Comparison of ENCODE assay signal across 17 mouse cellular contexts in genomic region chr19:53499451-53499940, GRCm38 (mm10). TPM values are rescaled to one million over a fixed set of nuclear protein-coding genes. Genes with fewer than 3 reads are reported as not detected.
A peak's percentile ranks its signal among the peaks of the same experiment; 100 is the strongest.
DNase-seq lines count a peak whose midpoint lies in the region; ATAC-seq and TF ChIP-seq lines count a peak whose summit lies in the region.
"Had no signal": no experiment of that assay in that cellular context is flagged by ENCODE, and none has a peak within 500 bp of the region (broad histone marks: within the 10 kb centered on the region; RNA-seq: fewer than 3 reads in every experiment).

No protein-coding gene starts in this region.

- peaks cover 3% of the 10 kb centered on the region; the same call in 1 of the 2 replicates for H3K4me1 ChIP-seq in hindbrain, postnatal 0 days (ENCODE audit: insufficient read depth, low read length)
- H3K4me1 ChIP-seq in hindbrain, embryonic 11.5 days (replicated peaks; ENCODE audit: control insufficient read depth, insufficient read depth, low read length): no peaks in the 10 kb centered on the region; the same call in 1 of the 2 replicates
- H3K4me1 ChIP-seq in intestine, embryonic 16.5 days (ENCODE audit: control insufficient read depth, insufficient read depth, low read length): peaks cover 6% of the 10 kb centered on the region; the same call in 1 of the 2 replicates

- TF ChIP-seq CTCF in hindbrain, postnatal 0 days (IDR thresholded peaks at IDR 0.05; ENCODE audit: low read depth): no peak

- ATAC-seq in hindbrain, postnatal 0 days: no peak
- ATAC-seq in hindbrain, embryonic 11.5 days (ENCODE audit: low FRiP score): no peak
- ATAC-seq in intestine, embryonic 16.5 days: peak; percentile 77
- ATAC-seq: liver, postnatal 0 days had no signal

- no peak overlapping the region for H3K4me3 ChIP-seq in hindbrain, postnatal 0 days (ENCODE audit: low read length)
- H3K4me3 ChIP-seq in hindbrain, embryonic 11.5 days (ENCODE audit: low read depth, low read length): no peak overlapping the region
- H3K4me3 ChIP-seq in intestine, embryonic 16.5 days (ENCODE audit: low read length): no peak overlapping the region
- H3K4me3 ChIP-seq: forebrain, embryonic 12.5 days; heart, embryonic 10.5 days; hindbrain, embryonic 13.5 days; midbrain, embryonic 10.5 days; neural tube, embryonic 12.5 days had no signal

- peak overlapping the region; percentile 60; the same call in 1 of the 2 replicates for H3K27ac ChIP-seq in hindbrain, postnatal 0 days
- H3K27ac ChIP-seq in hindbrain, embryonic 11.5 days (ENCODE audit: low read depth, low read length): no peak overlapping the region
- peak overlapping the region; percentile 95 for H3K27ac ChIP-seq in intestine, embryonic 16.5 days (ENCODE audit: low read length)
- H3K27ac ChIP-seq: forebrain, embryonic 12.5 days; hindbrain, embryonic 13.5 days; neural tube, embryonic 12.5 days had no signal

- no peak overlapping the region for H3K4me2 ChIP-seq in hindbrain, postnatal 0 days (ENCODE audit: low read depth, low read length)
- H3K4me2 ChIP-seq in hindbrain, embryonic 11.5 days (replicated peaks; ENCODE audit: low read depth, low read length): no peak overlapping the region
- peak overlapping the region; percentile 40 for H3K4me2 ChIP-seq in intestine, embryonic 16.5 days (ENCODE audit: low read depth, low read length)
- H3K4me2 ChIP-seq: forebrain, embryonic 12.5 days; hindbrain, embryonic 13.5 days; neural tube, embryonic 12.5 days had no signal

- H3K9me3 ChIP-seq in hindbrain, postnatal 0 days (ENCODE audit: low read length): no peaks in the 10 kb centered on the region
- no peaks in the 10 kb centered on the region for H3K9me3 ChIP-seq in hindbrain, embryonic 11.5 days (ENCODE audit: control insufficient read depth, low read length)
- no peaks in the 10 kb centered on the region for H3K9me3 ChIP-seq in intestine, embryonic 16.5 days (ENCODE audit: control insufficient read depth, low read length)
- H3K9me3 ChIP-seq: forebrain, embryonic 12.5 days; heart, embryonic 10.5 days; hindbrain, embryonic 13.5 days; midbrain, embryonic 10.5 days; neural tube, embryonic 12.5 days had no signal

- H3K27me3 ChIP-seq in hindbrain, postnatal 0 days (ENCODE audit: insufficient read depth, low read length): no peaks in the 10 kb centered on the region
- no peaks in the 10 kb centered on the region for H3K27me3 ChIP-seq in hindbrain, embryonic 11.5 days (ENCODE audit: control insufficient read depth, insufficient read depth, low read length)
- H3K27me3 ChIP-seq in intestine, embryonic 16.5 days (replicated peaks; ENCODE audit: control insufficient read depth, insufficient read depth, low read length): no peaks in the 10 kb centered on the region
- H3K27me3 ChIP-seq: CH12.LX; forebrain, embryonic 12.5 days; hindbrain, embryonic 13.5 days; neural tube, embryonic 12.5 days had no signal

- H3K36me3 ChIP-seq in hindbrain, postnatal 0 days (ENCODE audit: insufficient read depth, low read length): no peaks in the 10 kb centered on the region
- no peaks in the 10 kb centered on the region for H3K36me3 ChIP-seq in hindbrain, embryonic 11.5 days (ENCODE audit: control insufficient read depth, insufficient read depth, low read length)
- no peaks in the 10 kb centered on the region for H3K36me3 ChIP-seq in intestine, embryonic 16.5 days (ENCODE audit: control insufficient read depth, insufficient read depth, low read length)
- H3K36me3 ChIP-seq: forebrain, embryonic 12.5 days; heart, embryonic 10.5 days; hindbrain, embryonic 13.5 days; midbrain, embryonic 10.5 days; neural tube, embryonic 12.5 days had no signal

- no peak overlapping the region for H3K9ac ChIP-seq in hindbrain, postnatal 0 days (replicated peaks; ENCODE audit: low read length)
- H3K9ac ChIP-seq in hindbrain, embryonic 11.5 days (ENCODE audit: low read depth, low read length): no peak overlapping the region
- 0 out of 2 replicates have a peak overlapping the region, but pooled peaks have one; percentile 2 for H3K9ac ChIP-seq in intestine, embryonic 16.5 days (ENCODE audit: low read depth, low read length)
- H3K9ac ChIP-seq: forebrain, embryonic 12.5 days; hindbrain, embryonic 13.5 days; liver, postnatal 0 days; neural tube, embryonic 12.5 days had no signal

- no peak for DNase-seq in hindbrain, postnatal 0 days (ENCODE audit: low spot score)
- no peak for DNase-seq in hindbrain, embryonic 11.5 days (ENCODE audit: low spot score)
- DNase-seq in retina, postnatal 1 day: peak; percentile 46
- no peak for DNase-seq in retina, embryonic 14.5 days (ENCODE audit: low spot score)
- no peak for DNase-seq in embryo, embryonic 10 days (ENCODE audit: low spot score)
- DNase-seq in heart, adult 18-20 months: no peak
- no peak for DNase-seq in layer of hippocampus, postnatal 10 days (ENCODE audit: low spot score in 2 of 2)
- DNase-seq: gastrocnemius, postnatal 14 days; liver; liver, postnatal 0 days had no signal

- 86% methylated on average over 4 of the region's 4 CpGs for WGBS in hindbrain, postnatal 0 days
- WGBS in hindbrain, embryonic 11.5 days: 86% methylated on average over 4 of the region's 4 CpGs
- WGBS in intestine, embryonic 16.5 days: 71% methylated on average over 4 of the region's 4 CpGs

RNA-seq across cellular contexts. Expression of gene Dusp5, which starts 29.4 kb away (rescaled TPM):
- 20.3 and 26.0 TPM in 2 replicates for total RNA-seq in hindbrain, postnatal 0 days (2014; rRNA removed)
- 9.8 and 12.7 TPM in 2 replicates for polyA plus RNA-seq in hindbrain, postnatal 0 days (2015; fragmentation: Nextera tagmentation; extraction: Ambion mirVana)
- 2.3 and 2.7 TPM in 2 replicates for polyA plus RNA-seq in hindbrain, embryonic 11.5 days (2014; fragmentation: Nextera tagmentation; extraction: Ambion mirVana)
- 7.9 and 11.0 TPM in 2 replicates for polyA plus RNA-seq in intestine, embryonic 16.5 days (2015; fragmentation: Nextera tagmentation; extraction: Ambion mirVana)
- total RNA-seq in heart, adult 18-20 months (2021): 1 to 10 TPM; 3.3 to 4.2 TPM
- total RNA-seq in layer of hippocampus, postnatal 10 days (2021): 10 to 100 TPM in 1 of 2 experiments, 1 to 10 TPM in 1; 9.3 to 10.1 TPM
